Mouse (Mus musculus): ENCODE results near the gene 4930579F01Rik.
"Not testable (repeated sequence)": the region's sequence is repeated elsewhere in the genome, so short reads cannot be mapped to it uniquely, and the experiment has no call there.

The 4930579F01Rik gene

GRCm38 (mm10) chr3:138144642-138145171 is 48.9 kb downstream of the 4930579F01Rik start, which contains the start of gene Mttp:
Mttp (minus strand) TSS chr3:138144968.
- peak; percentile 86 for DNase-seq (ENCODE audit: extremely low spot score, low read depth, low spot score)

GRCm38 (mm10) chr3:138144060-138144641 is 49.5 kb downstream of the 4930579F01Rik start:
- DNase-seq (ENCODE audit: extremely low spot score, low read depth, low spot score) = peak; percentile 24

GRCm38 (mm10) chr3:138143315-138144059 is 50.1 kb downstream of the 4930579F01Rik start, which contains the start of gene Trmt10a:
Trmt10a (plus strand) TSS chr3:138143448.
- DNase-seq (ENCODE audit: extremely low spot score, low read depth, low spot score) = peak; percentile 87

- no peak for DNase-seq (ENCODE audit: extremely low spot score, low read depth, low spot score)
Observed at GRCm38 (mm10) chr3:138142733-138143314, 50.8 kb downstream of the 4930579F01Rik start.

GRCm38 (mm10) chr3:138142052-138142732 is 51.4 kb downstream of the 4930579F01Rik start:
- DNase-seq (ENCODE audit: extremely low spot score, low read depth, low spot score) = no peak

- no peak for DNase-seq (ENCODE audit: extremely low spot score, low read depth, low spot score)
Observed at GRCm38 (mm10) chr3:138139663-138140062, 54.0 kb downstream of the 4930579F01Rik start.

- DNase-seq (ENCODE audit: extremely low spot score, low read depth, low spot score) = not testable (repeated sequence)
Observed at GRCm38 (mm10) chr3:138138146-138138545, 55.5 kb downstream of the 4930579F01Rik start.

DNA sequence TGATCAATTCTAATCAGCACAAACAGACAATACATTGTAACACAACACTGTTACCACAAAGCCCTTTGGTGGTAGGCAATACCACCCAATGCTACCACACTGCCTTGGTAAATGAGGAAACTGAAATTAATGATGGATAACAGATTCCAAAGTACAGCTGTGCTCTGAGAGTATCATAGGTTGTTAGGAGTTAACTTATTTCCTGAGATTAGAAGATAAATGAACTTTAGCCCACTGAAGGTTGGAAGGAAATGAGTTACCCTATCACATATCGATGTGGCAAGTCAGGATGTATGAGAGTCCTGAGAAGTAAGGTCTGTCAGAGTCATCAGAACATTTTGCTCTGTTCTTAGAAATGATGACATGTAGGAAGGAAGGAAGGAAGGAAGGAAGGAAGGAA is 59.1 kb downstream of the 4930579F01Rik start:
- DNase-seq (ENCODE audit: extremely low spot score, low read depth, low spot score) = no peak

DNA sequence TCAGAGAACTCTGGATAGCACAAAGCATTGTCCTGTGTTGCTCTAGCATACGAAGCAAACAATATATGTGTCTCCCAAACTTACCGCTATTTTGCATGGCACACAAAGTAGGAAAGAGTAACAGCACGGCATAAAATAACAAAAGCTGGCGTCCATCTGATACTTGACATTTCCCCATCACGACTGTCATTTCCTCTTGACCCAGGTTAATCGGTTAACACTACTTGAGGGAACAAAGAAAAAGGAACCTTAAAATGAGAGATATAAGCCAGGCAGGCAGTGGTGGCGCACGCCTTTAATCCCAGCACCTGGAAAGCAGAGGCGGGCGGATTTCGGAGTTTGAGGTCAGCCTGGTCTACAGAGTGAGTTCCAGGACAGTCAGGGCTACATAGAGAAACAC is 59.7 kb downstream of the 4930579F01Rik start:
- DNase-seq (ENCODE audit: extremely low spot score, low read depth, low spot score) = no peak

GRCm38 (mm10) chr3:138133463-138133862 is 60.2 kb downstream of the 4930579F01Rik start:
- no peak for DNase-seq (ENCODE audit: extremely low spot score, low read depth, low spot score)

DNA sequence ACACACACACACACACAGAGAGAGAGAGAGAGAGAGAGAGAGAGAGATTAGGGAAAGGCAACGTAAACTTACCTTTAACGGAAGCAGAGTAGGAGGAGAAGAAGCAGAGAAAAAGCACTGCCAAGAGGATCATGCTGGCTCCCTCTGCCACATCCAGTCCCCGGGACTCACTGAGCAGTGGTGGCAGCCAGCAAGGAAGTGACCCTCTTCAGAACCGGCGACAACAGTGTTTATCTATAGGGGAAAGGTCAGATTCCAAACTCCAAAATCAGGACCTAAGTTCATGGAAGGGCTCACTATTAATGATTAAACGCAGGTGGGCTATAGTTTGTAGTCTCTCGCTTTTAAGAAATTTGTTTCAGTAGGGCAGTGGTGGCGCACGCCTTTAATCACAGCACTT is 62.5 kb downstream of the 4930579F01Rik start:
- DNase-seq (ENCODE audit: extremely low spot score, low read depth, low spot score) = no peak

DNA sequence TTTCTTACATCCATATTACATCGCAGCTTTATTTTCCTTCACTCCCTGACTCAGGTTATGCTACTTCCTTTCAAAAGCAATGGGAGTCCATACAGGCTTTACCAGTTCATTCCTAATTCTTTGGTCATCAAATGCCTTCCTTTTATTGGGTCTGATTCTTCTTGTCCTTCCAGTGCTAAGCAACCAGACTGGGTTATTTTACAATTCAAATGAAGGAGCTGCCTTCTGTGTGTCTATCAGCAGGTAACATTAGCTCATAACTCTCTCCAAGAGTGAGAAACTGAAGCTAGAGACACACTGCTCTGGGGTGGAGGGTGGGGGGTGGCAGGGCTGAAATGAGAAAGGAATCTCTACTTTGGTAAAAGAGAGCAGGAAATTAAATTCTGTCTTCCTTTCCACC is 62.9 kb downstream of the 4930579F01Rik start:
- no peak for DNase-seq (ENCODE audit: extremely low spot score, low read depth, low spot score)

- no peak for DNase-seq (ENCODE audit: extremely low spot score, low read depth, low spot score)
Observed at GRCm38 (mm10) chr3:138129110-138129509, 64.5 kb downstream of the 4930579F01Rik start.

DNA sequence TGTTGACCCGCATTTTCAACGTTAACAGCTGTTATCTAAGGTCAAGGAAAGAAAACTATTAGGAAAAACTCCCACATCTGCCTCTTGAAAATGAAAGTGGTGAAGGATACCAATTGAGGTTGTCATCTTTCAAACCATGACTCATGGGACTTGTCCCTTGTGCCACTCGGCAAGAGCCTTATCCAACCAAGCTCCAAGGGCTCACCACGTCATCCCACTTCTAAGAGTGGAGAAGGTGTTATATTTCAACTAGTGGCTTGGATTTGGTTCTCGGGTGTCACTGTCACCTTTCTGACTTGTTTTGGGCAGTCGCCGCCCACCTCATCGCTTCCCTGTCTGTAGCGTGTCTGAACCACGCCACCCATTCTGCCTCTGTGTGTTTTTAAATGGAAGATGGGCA is 69.8 kb downstream of the 4930579F01Rik start:
- no peak for DNase-seq (ENCODE audit: extremely low spot score, low read depth, low spot score)

DNA sequence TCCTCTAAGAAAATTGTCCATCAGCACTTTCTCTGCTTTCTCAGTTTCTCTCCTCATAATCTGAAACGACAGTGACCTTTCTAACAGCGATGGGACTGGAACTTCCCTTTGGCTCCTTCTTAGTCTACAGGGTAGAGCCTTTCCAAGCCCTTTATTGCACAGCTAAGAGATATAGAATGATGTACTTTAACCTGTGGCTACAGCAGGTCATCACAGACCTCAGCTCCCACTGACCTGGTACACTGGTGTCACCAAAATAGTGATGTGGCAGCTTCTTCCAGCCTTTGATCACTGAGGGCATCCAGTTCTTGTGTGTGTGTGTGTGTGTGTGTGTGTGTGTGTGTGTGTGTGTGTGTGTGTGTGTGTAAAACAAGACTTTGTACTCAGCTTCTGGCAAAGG is 72.2 kb downstream of the 4930579F01Rik start:
- no peak for DNase-seq (ENCODE audit: extremely low spot score, low read depth, low spot score)

GRCm38 (mm10) chr3:138119444-138120105 is 74.0 kb downstream of the 4930579F01Rik start:
- DNase-seq (ENCODE audit: extremely low spot score, low read depth, low spot score) = no peak

GRCm38 (mm10) chr3:138118831-138119230 is 74.8 kb downstream of the 4930579F01Rik start:
- DNase-seq (ENCODE audit: extremely low spot score, low read depth, low spot score) = no peak

DNA sequence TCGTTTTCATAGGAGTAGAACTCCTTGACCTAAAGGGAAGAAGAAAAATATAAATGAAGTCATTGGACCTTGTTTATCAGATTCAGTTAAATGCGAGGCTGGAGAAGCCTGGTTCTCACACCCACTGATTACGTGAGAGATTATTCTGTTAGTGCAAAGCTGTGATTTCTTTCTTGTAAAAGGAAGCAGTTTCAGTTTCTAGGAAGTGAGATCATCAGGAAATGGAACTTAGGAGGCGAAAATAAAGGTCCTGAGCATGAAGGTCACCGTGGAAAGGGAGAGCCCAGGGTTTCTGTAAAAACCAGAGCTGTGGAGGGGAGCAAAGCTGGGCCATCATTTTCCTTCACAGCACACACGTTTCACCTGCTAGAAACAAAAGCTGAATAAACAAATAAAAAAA is 75.2 kb downstream of the 4930579F01Rik start:
- DNase-seq (ENCODE audit: extremely low spot score, low read depth, low spot score) = no peak

- DNase-seq (ENCODE audit: extremely low spot score, low read depth, low spot score) = no peak
Observed at GRCm38 (mm10) chr3:138116871-138117270, 76.8 kb downstream of the 4930579F01Rik start.

- DNase-seq (ENCODE audit: extremely low spot score, low read depth, low spot score) = no peak
Observed at GRCm38 (mm10) chr3:138114106-138114505, 79.5 kb downstream of the 4930579F01Rik start.
